Mouse (Mus musculus): ENCODE measurements at regions not wholly inside any gene's neighbourhood (a gene's known extent, or its start where the extent isn't known, plus 50 kb on each side); places are given as distances from the start of the nearest gene placed in this dataset.

- TF ChIP-seq POLR2A (IDR thresholded peaks at IDR 0.05; ENCODE audit: low read depth, low read length): no peak
- no peak for TF ChIP-seq CTCF (conservative IDR thresholded peaks at IDR 0.05; ENCODE audit: insufficient read depth, insufficient read length, low read depth, low read length)
Measured at GRCm38 (mm10) chr14:37237191-37237590, 102.1 kb upstream of the Ghitm start.

All from kidney, adult 2 months (tissue).